8 mouse cellular contexts compared by ENCODE assay signal in the genomic region with DNA sequence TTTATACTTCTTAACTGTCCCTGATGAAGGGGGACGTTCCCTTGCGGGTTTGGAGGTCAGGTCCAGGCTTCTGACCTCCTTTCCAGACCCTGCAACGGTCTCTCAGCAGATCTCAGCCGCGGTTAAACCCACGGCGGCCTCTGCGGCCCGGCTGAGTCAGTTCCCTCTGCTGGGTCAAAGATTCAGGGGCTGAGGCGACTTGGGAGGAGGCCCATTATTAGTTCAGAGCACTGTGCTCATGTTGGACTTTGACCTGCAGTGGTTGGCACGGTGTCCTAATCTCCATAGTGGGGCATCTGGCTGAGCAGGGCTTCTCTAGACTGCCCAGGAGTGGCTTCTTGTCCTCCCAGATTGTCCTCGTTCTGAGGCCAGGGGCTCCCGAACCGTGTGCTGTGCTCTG. TPM values are rescaled to one million over a fixed set of nuclear protein-coding genes. Genes with fewer than 3 reads are reported as not detected.
DNase-seq lines count a peak whose midpoint lies in the region; ATAC-seq and TF ChIP-seq lines count a peak whose summit lies in the region.

No protein-coding gene starts in this region.

- H3K4me1 ChIP-seq in embryonic facial prominence, embryonic 13.5 days, result peaks cover 37% of the 10 kb centered on the region
- H3K4me1 ChIP-seq in hindbrain, postnatal 0 days (ENCODE audit: insufficient read depth, low read length), result peaks cover 12% of the 10 kb centered on the region
- H3K4me1 ChIP-seq in liver, embryonic 15.5 days (replicated peaks), result peaks cover 45% of the 10 kb centered on the region
- peaks cover 38% of the 10 kb centered on the region for H3K4me1 ChIP-seq in neural tube, embryonic 12.5 days

- H3K27me3 ChIP-seq in embryonic facial prominence, embryonic 13.5 days, result no peaks in the 10 kb centered on the region
- H3K27me3 ChIP-seq in hindbrain, postnatal 0 days (ENCODE audit: insufficient read depth, low read length), result no peaks in the 10 kb centered on the region
- peaks cover 24% of the 10 kb centered on the region for H3K27me3 ChIP-seq in liver, embryonic 15.5 days
- H3K27me3 ChIP-seq in neural tube, embryonic 12.5 days (replicated peaks), result peaks cover 6% of the 10 kb centered on the region; the same call in 1 of the 2 replicates

- DNase-seq in ovary, postnatal 36 days (ENCODE audit: low spot score), result peak; percentile 44
- no peak for DNase-seq in ovary, postnatal 10 days (ENCODE audit: low spot score)
- DNase-seq in hindbrain, postnatal 0 days (ENCODE audit: low spot score), result no peak
- DNase-seq in right cerebral cortex, postnatal 14 days, result no peak
- no peak for DNase-seq in left cerebral cortex, postnatal 4 days

- no peak for ATAC-seq in embryonic facial prominence, embryonic 13.5 days (ENCODE audit: insufficient number of reproducible peaks, insufficient read depth, low FRiP score, low TSS enrichment, low read depth)
- ATAC-seq in hindbrain, postnatal 0 days, result no peak
- ATAC-seq in liver, embryonic 15.5 days (ENCODE audit: insufficient read depth), result no peak
- ATAC-seq in neural tube, embryonic 12.5 days (ENCODE audit: low FRiP score, low read depth), result no peak

- no peak overlapping the region for H3K27ac ChIP-seq in embryonic facial prominence, embryonic 13.5 days
- H3K27ac ChIP-seq in hindbrain, postnatal 0 days, result peak overlapping the region; percentile 71
- no peak overlapping the region for H3K27ac ChIP-seq in liver, embryonic 15.5 days (replicated peaks)
- H3K27ac ChIP-seq in neural tube, embryonic 12.5 days, result no peak overlapping the region

- WGBS in embryonic facial prominence, embryonic 13.5 days, result 6% methylated on average over 14 of the region's 14 CpGs
- WGBS in hindbrain, postnatal 0 days, result 10% methylated on average over 14 of the region's 14 CpGs
- WGBS in liver, embryonic 15.5 days (ENCODE audit: insufficient replicate concordance), result 4% methylated on average over 14 of the region's 14 CpGs
- 12% methylated on average over 14 of the region's 14 CpGs for WGBS in neural tube, embryonic 12.5 days

- no peak for TF ChIP-seq CTCF in hindbrain, postnatal 0 days (IDR thresholded peaks at IDR 0.05; ENCODE audit: low read depth)

- H3K4me3 ChIP-seq in embryonic facial prominence, embryonic 13.5 days, result peak overlapping the region; percentile 63
- H3K4me3 ChIP-seq in hindbrain, postnatal 0 days (ENCODE audit: low read length), result peak overlapping the region; percentile 44
- peak overlapping the region; percentile 64 for H3K4me3 ChIP-seq in liver, embryonic 15.5 days (replicated peaks)
- H3K4me3 ChIP-seq in neural tube, embryonic 12.5 days, result peak overlapping the region; percentile 53

- H3K36me3 ChIP-seq in embryonic facial prominence, embryonic 13.5 days, result peaks cover 27% of the 10 kb centered on the region
- H3K36me3 ChIP-seq in hindbrain, postnatal 0 days (ENCODE audit: insufficient read depth, low read length), result peaks cover 19% of the 10 kb centered on the region
- H3K36me3 ChIP-seq in liver, embryonic 15.5 days (replicated peaks), result peaks cover 25% of the 10 kb centered on the region
- peaks cover 25% of the 10 kb centered on the region for H3K36me3 ChIP-seq in neural tube, embryonic 12.5 days

- H3K9ac ChIP-seq in embryonic facial prominence, embryonic 13.5 days, result peak overlapping the region; percentile 83
- H3K9ac ChIP-seq in hindbrain, postnatal 0 days (replicated peaks; ENCODE audit: low read length), result peak overlapping the region; percentile 53; the same call in 1 of the 2 replicates
- H3K9ac ChIP-seq in liver, embryonic 15.5 days, result peak overlapping the region; percentile 59; the same call in 1 of the 2 replicates
- H3K9ac ChIP-seq in neural tube, embryonic 12.5 days, result peak overlapping the region; percentile 71

- intact Hi-C loops in left cerebral cortex, postnatal 4 days (cut with DNase I), result no loop called here

- no peaks in the 10 kb centered on the region for H3K9me3 ChIP-seq in embryonic facial prominence, embryonic 13.5 days
- H3K9me3 ChIP-seq in hindbrain, postnatal 0 days (ENCODE audit: low read length), result no peaks in the 10 kb centered on the region
- no peaks in the 10 kb centered on the region for H3K9me3 ChIP-seq in liver, embryonic 15.5 days (replicated peaks)
- H3K9me3 ChIP-seq in neural tube, embryonic 12.5 days, result no peaks in the 10 kb centered on the region

- peak overlapping the region; percentile 93 for H3K4me2 ChIP-seq in embryonic facial prominence, embryonic 13.5 days
- H3K4me2 ChIP-seq in hindbrain, postnatal 0 days (ENCODE audit: low read depth, low read length), result peak overlapping the region; percentile 67
- H3K4me2 ChIP-seq in liver, embryonic 15.5 days, result peak overlapping the region; percentile 91
- peak overlapping the region; percentile 91 for H3K4me2 ChIP-seq in neural tube, embryonic 12.5 days (replicated peaks)

RNA-seq across cellular contexts. Expression of a gene that starts 1.2 kb away (rescaled TPM):
- polyA plus RNA-seq in embryonic facial prominence, embryonic 13.5 days (2015; fragmentation: Nextera tagmentation; extraction: Ambion mirVana), result 17.1 and 18.2 TPM in 2 replicates
- 75.8 and 80.4 TPM in 2 replicates for total RNA-seq in hindbrain, postnatal 0 days (2014; rRNA removed)
- 38.6 and 40.3 TPM in 2 replicates for polyA plus RNA-seq in hindbrain, postnatal 0 days (2015; fragmentation: Nextera tagmentation; extraction: Ambion mirVana)
- 8.1 and 10.5 TPM in 2 replicates for polyA plus RNA-seq in liver, embryonic 15.5 days (2015; fragmentation: Nextera tagmentation; extraction: Ambion mirVana)
- 21.6 and 23.8 TPM in 2 replicates for polyA plus RNA-seq in neural tube, embryonic 12.5 days (2016; fragmentation: Nextera tagmentation; extraction: Ambion mirVana)
- 10 to 100 TPM; 19.9 to 21.4 TPM for total RNA-seq in left cerebral cortex, postnatal 4 days (2021)

RNA-seq across cellular contexts. Expression of a gene that starts 8.1 kb away (rescaled TPM):
- polyA plus RNA-seq in embryonic facial prominence, embryonic 13.5 days (2015; fragmentation: Nextera tagmentation; extraction: Ambion mirVana), result 1,049 and 1,157 TPM in 2 replicates
- total RNA-seq in hindbrain, postnatal 0 days (2014; rRNA removed), result 577 and 578 TPM in 2 replicates
- polyA plus RNA-seq in hindbrain, postnatal 0 days (2015; fragmentation: Nextera tagmentation; extraction: Ambion mirVana), result 954 and 958 TPM in 2 replicates
- 503 and 662 TPM in 2 replicates for polyA plus RNA-seq in liver, embryonic 15.5 days (2015; fragmentation: Nextera tagmentation; extraction: Ambion mirVana)
- polyA plus RNA-seq in neural tube, embryonic 12.5 days (2016; fragmentation: Nextera tagmentation; extraction: Ambion mirVana), result 855 and 903 TPM in 2 replicates
- total RNA-seq in left cerebral cortex, postnatal 4 days (2021), result 1,000 to 10,000 TPM; 1,144 to 1,233 TPM

RNA-seq across cellular contexts. Expression of a gene that starts 50.8 kb away (rescaled TPM):
- polyA plus RNA-seq in embryonic facial prominence, embryonic 13.5 days (2015; fragmentation: Nextera tagmentation; extraction: Ambion mirVana), result 1.1 TPM in 2 replicates
- total RNA-seq in hindbrain, postnatal 0 days (2014; rRNA removed), result 5.1 and 5.8 TPM in 2 replicates
- polyA plus RNA-seq in hindbrain, postnatal 0 days (2015; fragmentation: Nextera tagmentation; extraction: Ambion mirVana), result 3.1 and 3.2 TPM in 2 replicates
- polyA plus RNA-seq in liver, embryonic 15.5 days (2015; fragmentation: Nextera tagmentation; extraction: Ambion mirVana), result 0.18 and 0.56 TPM in 2 replicates
- polyA plus RNA-seq in neural tube, embryonic 12.5 days (2016; fragmentation: Nextera tagmentation; extraction: Ambion mirVana), result 3.0 and 4.2 TPM in 2 replicates
- total RNA-seq in left cerebral cortex, postnatal 4 days (2021), result 1 to 10 TPM; 1.5 to 1.8 TPM
